Mouse (Mus musculus) G1E (cell line): Measurements from ENCODE around the gene Gcn1l1.

Experiments
- CTCF ChIP-seq: IDR thresholded peaks from 2 replicates; pipeline ENCODE4 v1.5.1; 2012; ENCODE audit warnings: low read depth, low read length, inconsistent platforms, mixed read lengths
- GATA1 ChIP-seq: IDR thresholded peaks from 2 replicates; pipeline ENCODE4 v1.6.1; 2012; ENCODE audit warnings: borderline replicate concordance, low read length, inconsistent platforms, mixed read lengths
- POLR2AphosphoS5 ChIP-seq: IDR thresholded peaks from 2 replicates; pipeline ENCODE4 v1.6.1; 2012; ENCODE audit warnings: low read depth, low read length, inconsistent platforms; ENCODE audit not compliant: insufficient replicate concordance
- TAL1 ChIP-seq: conservative IDR thresholded peaks from 2 replicates; pipeline ENCODE4 v1.6.1; 2012; ENCODE audit warnings: low read depth, low read length, inconsistent platforms, mixed read lengths

GRCm38 (mm10) chr5:115525416-115525815 is 39.6 kb upstream of the Gcn1l1 start:
- TF ChIP-seq CTCF (no peak), POLR2AphosphoS5 (no peak), TAL1 (no peak), GATA1 (no peak)
